Mouse (Mus musculus) forebrain, embryonic 16.5 days (tissue): ENCODE measurements around the gene Akr1e1. TPM values are rescaled to one million over a fixed set of nuclear protein-coding genes. Genes with fewer than 3 reads are reported as not detected.

Source experiments
- ATAC-seq: fragments of 200-750 bp; cut with Nextera tagmentation; 2 replicates; pipeline ENCODE4 v1.8.0; 2017; ENCODE audit warnings: mild to moderate bottlenecking, moderate library complexity
- H3K27ac ChIP-seq: fragments of 300-500 bp; sonication (generic); 2 replicates; pipeline ENCODE4 v1.5.1; 2014; ENCODE audit warnings: low read length, control low read depth
- H3K27me3 ChIP-seq: fragments of 300-500 bp; sonication (generic); replicated peaks from 2 replicates; pipeline ENCODE4 v1.6.1; 2014; ENCODE audit warnings: low read length; ENCODE audit not compliant: control insufficient read depth, insufficient read depth
- H3K36me3 ChIP-seq: fragments of 300-500 bp; sonication (generic); 2 replicates; pipeline ENCODE4 v1.6.1; 2014; ENCODE audit not compliant: control insufficient read depth, insufficient read depth
- H3K4me1 ChIP-seq: fragments of 300-500 bp; sonication (generic); replicated peaks from 2 replicates; pipeline ENCODE4 v1.6.1; 2014; ENCODE audit warnings: low read length; ENCODE audit not compliant: control insufficient read depth, insufficient read depth
- H3K4me2 ChIP-seq: fragments of 300-500 bp; sonication (generic); 2 replicates; pipeline ENCODE4 v1.6.1; 2014; ENCODE audit warnings: mild to moderate bottlenecking, low read length, control low read depth
- H3K4me3 ChIP-seq: fragments of 300-500 bp; sonication (generic); replicated peaks from 2 replicates; pipeline ENCODE4 v1.5.1; 2014; ENCODE audit warnings: mild to moderate bottlenecking, low read length, control low read depth
- H3K9ac ChIP-seq: fragments of 300-500 bp; sonication (generic); replicated peaks from 2 replicates; pipeline ENCODE4 v1.6.1; 2014; ENCODE audit warnings: low read depth, low read length, control low read depth
- H3K9me3 ChIP-seq: fragments of 300-500 bp; sonication (generic); 2 replicates; pipeline ENCODE4 v1.6.1; 2016; ENCODE audit warnings: low read length; ENCODE audit not compliant: control insufficient read depth
- WGBS: fragments of 180-500 bp; shearing (Covaris S2); extraction: QIAGEN DNeasy Blood & Tissue Kit; methylation state at CpG from one replicate; pipeline ENCODE4 v1.1.7; 2014; 5-methylcytosine and 5-hydroxymethylcytosine counted together
- polyA plus RNA-seq: library from polyadenylated mRNA; unstranded; fragments of >200 nt; fragmentation: Nextera tagmentation; extraction: Ambion mirVana; gene quantifications from 2 replicates; pipeline ENCODE4 v1.2.1, GENCODE M21; 2015

The Akr1e1 gene
- polyA plus RNA-seq, 1 experiment from 2014 or later: 45.3 TPM

DNA sequence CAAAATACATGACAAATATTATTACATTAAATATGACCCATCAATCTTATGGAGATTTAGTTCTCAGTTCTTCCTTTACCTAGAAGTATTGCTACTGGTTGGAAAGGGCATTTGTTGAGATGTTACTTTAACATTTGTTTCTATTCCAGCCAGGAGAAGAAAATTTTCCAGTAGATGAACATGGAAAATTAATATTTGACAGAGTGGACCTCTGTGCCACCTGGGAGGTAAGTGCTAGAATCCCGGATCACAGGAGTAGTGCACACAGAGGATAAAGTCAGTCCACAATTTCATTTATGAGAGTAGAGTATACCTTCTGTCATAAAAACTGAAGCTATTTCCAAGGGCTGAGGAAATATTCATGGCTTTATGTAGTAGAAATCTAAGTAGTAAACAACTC is 32.1 kb downstream of the Akr1e1 start:
- ATAC-seq: no peak
- Histone ChIP-seq H3K27ac (no peak overlapping the region), H3K9me3 (no peaks in the 10 kb centered on the region), H3K9ac (no peak overlapping the region), H3K36me3 (no peaks in the 10 kb centered on the region), H3K4me2 (no peak overlapping the region), H3K27me3 (no peaks in the 10 kb centered on the region), H3K4me1 (no peaks in the 10 kb centered on the region), H3K4me3 (no peak overlapping the region)
- WGBS: 90% methylated on average over 1 of the region's 1 CpGs

DNA sequence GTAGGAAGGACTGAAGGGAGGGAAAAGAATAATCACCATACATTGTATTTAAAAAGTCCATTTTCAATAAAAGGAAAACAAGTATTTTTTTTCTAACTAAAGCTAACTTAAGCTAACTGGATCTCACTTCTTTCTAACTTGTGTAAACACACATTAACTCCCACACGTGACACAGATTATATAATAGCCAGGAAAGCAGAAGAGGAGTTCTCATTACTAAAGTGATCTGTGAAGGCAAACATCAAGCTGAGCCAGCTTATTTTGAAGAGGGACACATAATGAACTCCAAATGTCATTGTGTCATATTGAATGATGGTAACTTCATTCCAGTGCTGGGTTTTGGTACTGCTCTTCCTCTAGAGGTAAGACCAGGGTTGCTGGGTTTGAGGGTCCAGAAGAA is 35.1 kb downstream of the Akr1e1 start, which contains the start of gene Akr1c21:
Akr1c21 (plus strand) TSS at position 205 of the 400 bp plus-strand sequence.
- Histone ChIP-seq H3K4me3 (no peak within 1 kb of the TSS), H3K9me3 (no peaks in the 10 kb centered on the region), H3K9ac (no peak within 1 kb of the TSS), H3K27me3 (no peaks in the 10 kb centered on the region), H3K4me1 (no peaks in the 10 kb centered on the region), H3K36me3 (no peaks in the 10 kb centered on the region), H3K27ac (no peak within 1 kb of the TSS), H3K4me2 (no peak within 1 kb of the TSS)
- ATAC-seq: no peak
- 75% methylated on average over 1 of the region's 1 CpGs for WGBS

DNA sequence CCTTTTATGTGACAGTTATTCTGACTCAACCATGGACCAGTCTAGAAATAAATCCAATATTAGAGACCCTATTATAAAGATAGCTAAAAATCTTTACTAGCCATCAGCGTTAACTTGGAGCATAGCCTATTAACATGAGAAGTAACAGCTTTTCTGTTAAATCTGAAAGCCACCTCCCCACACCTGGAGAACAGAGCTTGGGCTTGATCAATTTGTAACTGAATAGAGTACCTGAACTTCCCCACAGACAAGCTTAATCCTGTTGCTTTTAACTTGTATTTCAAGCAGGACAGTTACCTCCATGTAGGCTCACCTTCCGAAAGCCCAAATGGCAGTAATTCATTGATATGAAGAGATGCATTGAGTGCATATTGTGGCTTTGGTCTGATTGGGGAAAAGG is 43.0 kb downstream of the Akr1e1 start:
- H3K36me3 ChIP-seq: no peaks in the 10 kb centered on the region
- H3K4me2 ChIP-seq: no peak overlapping the region
- H3K4me3 ChIP-seq: no peak overlapping the region
- H3K9ac ChIP-seq: no peak overlapping the region
- WGBS: 85% methylated on average over 2 of the region's 2 CpGs
- ATAC-seq: no peak
- H3K9me3 ChIP-seq: no peaks in the 10 kb centered on the region
- no peak overlapping the region for H3K27ac ChIP-seq
- no peaks in the 10 kb centered on the region for H3K4me1 ChIP-seq
- H3K27me3 ChIP-seq: no peaks in the 10 kb centered on the region

DNA sequence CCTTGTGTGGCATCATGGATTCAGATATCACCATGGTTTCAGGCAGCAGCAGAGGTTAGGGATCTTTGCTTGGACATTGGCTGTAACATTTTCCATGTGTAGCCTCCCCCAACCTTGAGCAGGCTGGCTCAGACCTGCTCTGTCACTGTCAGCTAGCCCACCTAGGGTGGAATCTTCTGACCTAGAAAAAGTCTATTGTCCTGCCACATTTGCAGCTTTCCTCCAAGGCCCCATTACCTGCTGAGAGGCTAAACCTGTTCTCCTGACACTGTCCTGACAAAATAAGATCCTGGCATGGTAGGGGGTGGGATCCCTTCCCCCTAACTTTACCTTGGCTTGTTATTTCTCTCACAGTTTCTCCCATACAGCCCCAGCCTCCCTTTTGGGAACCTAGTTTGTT is 48.5 kb downstream of the Akr1e1 start:
- Histone ChIP-seq H3K9me3 (no peaks in the 10 kb centered on the region), H3K4me3 (no peak overlapping the region), H3K9ac (no peak overlapping the region), H3K4me1 (no peaks in the 10 kb centered on the region), H3K4me2 (no peak overlapping the region), H3K27me3 (no peaks in the 10 kb centered on the region), H3K27ac (no peak overlapping the region), H3K36me3 (no peaks in the 10 kb centered on the region)
- ATAC-seq: no peak

DNA sequence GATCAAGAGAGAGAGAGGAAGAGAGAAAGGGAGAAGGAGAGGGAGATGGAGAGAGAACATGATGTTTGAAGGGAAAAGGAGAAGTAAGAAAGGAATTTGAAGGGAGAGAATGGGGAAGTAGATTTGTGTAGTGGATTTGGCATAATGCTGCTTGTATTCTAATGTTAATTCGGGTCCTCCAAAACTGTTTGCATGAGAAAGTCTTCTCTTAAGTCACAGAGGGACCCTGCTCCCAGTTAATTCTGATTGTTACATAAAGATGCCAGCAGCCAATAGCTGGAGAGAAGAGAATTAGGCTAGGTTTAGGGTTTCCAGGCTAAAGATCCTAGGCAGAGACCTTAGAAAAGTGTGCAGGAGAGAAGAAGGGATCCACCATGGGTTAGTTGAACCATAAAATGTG is 49.8 kb downstream of the Akr1e1 start:
- ATAC-seq: no peak
- no peak overlapping the region for H3K27ac ChIP-seq
- WGBS: 85% methylated on average over 1 of the region's 1 CpGs

More for the DNA sequence above, 49.8 kb downstream of the Akr1e1 start:
- no peak overlapping the region for H3K4me2 ChIP-seq
- no peak overlapping the region for H3K9ac ChIP-seq
- no peaks in the 10 kb centered on the region for H3K27me3 ChIP-seq
- no peak overlapping the region for H3K4me3 ChIP-seq
- no peaks in the 10 kb centered on the region for H3K4me1 ChIP-seq
- no peaks in the 10 kb centered on the region for H3K9me3 ChIP-seq
- no peaks in the 10 kb centered on the region for H3K36me3 ChIP-seq

Other genes starting within 250 kb of the Akr1e1 start
- gene Akr1c6, start 174.9 kb downstream of the Akr1e1 start, polyA plus RNA-seq: not detected in 2 replicates
- gene Akr1c20, start 85.8 kb downstream of the Akr1e1 start, polyA plus RNA-seq: not detected in 2 replicates
- not detected in 2 replicates for gene Akr1c21, start 35.1 kb downstream of the Akr1e1 start, polyA plus RNA-seq